Mouse (Mus musculus) retina, embryonic 14.5 days (tissue): ENCODE measurements around the gene 4632433K11Rik.

ENCODE experiments used
- DNase-seq: peaks from one replicate; pipeline ENCODE4 v3.0.0-alpha.2; 2015; ENCODE audit warnings: low spot score

4632433K11Rik gene

DNA sequence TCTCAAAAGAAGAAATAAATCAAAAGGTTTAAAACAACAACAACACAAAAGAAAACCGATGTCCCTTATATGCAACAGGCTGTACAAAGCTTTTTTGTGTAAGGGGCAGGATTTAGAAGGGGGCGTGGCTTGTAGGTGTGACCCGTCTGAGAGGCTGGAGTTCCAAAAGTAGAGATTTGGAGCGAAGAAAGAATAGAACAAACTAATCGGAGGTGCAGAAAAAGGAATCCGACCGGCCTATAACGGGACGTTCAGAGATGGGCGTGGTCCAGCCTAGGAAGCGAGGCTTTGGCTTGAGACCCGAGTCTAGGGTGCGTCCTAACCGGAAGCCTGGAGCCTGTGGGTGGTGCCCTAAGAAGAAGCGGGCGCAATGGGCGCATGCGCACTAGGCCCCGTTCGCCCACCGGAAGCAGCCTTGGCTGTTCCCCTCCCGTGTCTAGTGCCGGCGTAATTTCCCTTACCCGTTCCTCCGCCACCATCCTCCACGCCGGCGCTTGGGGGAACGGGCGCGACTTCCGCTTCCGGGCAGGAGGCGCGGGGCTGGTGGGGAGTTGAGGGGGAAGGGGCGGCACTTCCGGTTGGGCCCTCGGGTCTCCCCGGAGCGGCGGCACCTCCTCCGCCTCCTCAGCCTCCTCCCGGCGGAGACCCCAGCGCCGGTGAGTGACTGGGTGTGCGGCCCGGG is 13.8 kb upstream of the 4632433K11Rik start, which contains the start of the genes Zfp865 and Ccdc106:
TSS of gene Zfp865 (plus strand) at position 377 of the 682 bp plus-strand sequence.
TSS of gene Ccdc106 (plus strand) at position 554 of the 682 bp plus-strand sequence.
- peak; percentile 100 for DNase-seq

- peak; percentile 15 for DNase-seq
These were observed 13.2 kb upstream of the 4632433K11Rik start for GRCm38 (mm10) chr7:5020685-5021084.

- DNase-seq = no peak
These were observed 12.7 kb upstream of the 4632433K11Rik start for GRCm38 (mm10) chr7:5021197-5021596.

GRCm38 (mm10) chr7:5029543-5029942 is 4.4 kb upstream of the 4632433K11Rik start:
- DNase-seq = no peak

- DNase-seq = no peak
These were observed 4.0 kb upstream of the 4632433K11Rik start for GRCm38 (mm10) chr7:5029946-5030345.

GRCm38 (mm10) chr7:5030554-5031275 is 3.2 kb upstream of the 4632433K11Rik start:
- DNase-seq = no peak

DNA sequence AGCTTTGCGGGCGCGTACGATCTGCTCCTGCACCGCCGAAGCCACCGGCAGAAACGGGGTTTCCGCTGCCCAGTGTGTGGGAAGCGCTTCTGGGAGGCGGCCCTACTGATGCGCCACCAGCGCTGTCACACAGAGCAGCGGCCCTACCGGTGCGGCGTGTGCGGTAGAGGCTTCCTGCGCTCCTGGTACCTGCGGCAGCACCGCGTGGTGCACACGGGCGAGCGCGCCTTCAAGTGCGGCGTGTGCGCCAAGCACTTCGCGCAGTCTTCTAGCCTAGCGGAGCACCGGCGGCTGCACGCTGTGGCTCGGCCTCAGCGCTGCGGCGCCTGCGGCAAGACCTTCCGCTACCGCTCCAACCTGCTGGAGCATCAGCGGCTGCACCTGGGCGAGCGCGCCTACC is 2.4 kb upstream of the 4632433K11Rik start:
- DNase-seq = no peak

- DNase-seq = no peak
These were observed 1.7 kb downstream of the 4632433K11Rik start for GRCm38 (mm10) chr7:5035628-5036027.

- no peak for DNase-seq
These were observed 2.2 kb downstream of the 4632433K11Rik start for GRCm38 (mm10) chr7:5036136-5036535.

GRCm38 (mm10) chr7:5037026-5037425 is 3.1 kb downstream of the 4632433K11Rik start:
- DNase-seq = no peak

GRCm38 (mm10) chr7:5037467-5037866 is 3.5 kb downstream of the 4632433K11Rik start:
- DNase-seq = no peak

- DNase-seq = peak; percentile 91
These were observed 4.3 kb downstream of the 4632433K11Rik start, which contains the start of gene Zfp784 for GRCm38 (mm10) chr7:5038109-5038732. Gene Zfp784, minus strand, starts transcription at chr7:5038446.

- DNase-seq = no peak
These were observed 5.0 kb downstream of the 4632433K11Rik start for GRCm38 (mm10) chr7:5038940-5039339.

DNA sequence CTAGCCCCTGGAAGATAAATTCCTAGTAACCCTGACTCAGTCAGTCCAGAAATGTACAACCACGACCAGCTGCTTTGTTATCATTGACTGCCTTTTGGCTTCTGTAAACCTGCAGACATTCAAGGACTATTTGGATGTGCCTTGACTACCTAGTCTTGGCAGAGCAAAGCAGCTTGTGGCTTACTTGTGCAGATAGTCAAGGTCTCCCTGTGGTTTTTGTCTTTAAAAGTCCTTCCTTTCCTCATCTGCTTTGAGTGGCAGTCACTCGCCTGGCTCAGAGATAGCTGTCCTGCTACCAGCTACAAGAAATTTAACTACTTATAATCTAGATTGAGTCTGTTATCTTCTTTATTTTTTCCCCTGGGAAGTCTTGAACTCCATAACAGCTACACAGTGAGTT is 11.1 kb downstream of the 4632433K11Rik start:
- DNase-seq = no peak

GRCm38 (mm10) chr7:5046112-5046511 is 12.2 kb downstream of the 4632433K11Rik start:
- no peak for DNase-seq

GRCm38 (mm10) chr7:5047313-5047712 is 13.4 kb downstream of the 4632433K11Rik start:
- peak; percentile 68 for DNase-seq

- peak; percentile 86 for DNase-seq
These were observed 17.6 kb downstream of the 4632433K11Rik start, which contains the start of gene Zfp580 for GRCm38 (mm10) chr7:5051193-5052192. Gene Zfp580, plus strand, starts transcription at chr7:5051538.

DNA sequence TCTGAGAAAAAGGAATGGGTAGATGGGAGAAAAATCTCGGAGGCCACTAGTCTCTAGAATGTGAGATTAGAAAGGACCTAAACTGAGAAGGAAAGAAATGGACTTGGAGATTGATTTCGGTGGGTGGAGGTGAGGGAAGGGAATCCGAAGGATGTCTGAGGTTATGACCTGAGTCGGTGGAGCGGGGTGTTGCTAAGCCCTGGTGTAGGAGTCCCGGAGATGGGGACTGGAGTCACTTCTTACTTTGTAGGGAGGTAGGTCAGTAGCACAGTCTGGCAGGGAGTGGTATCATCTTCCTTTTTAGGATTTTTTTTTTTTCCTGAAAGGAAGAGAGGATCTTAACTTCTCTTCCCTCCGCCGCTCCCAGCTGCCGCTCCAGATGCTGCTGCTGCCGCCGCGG is 18.5 kb downstream of the 4632433K11Rik start:
- peak; percentile 35 for DNase-seq

- no peak for DNase-seq
These were observed 19.0 kb downstream of the 4632433K11Rik start for GRCm38 (mm10) chr7:5052931-5053343.

DNA sequence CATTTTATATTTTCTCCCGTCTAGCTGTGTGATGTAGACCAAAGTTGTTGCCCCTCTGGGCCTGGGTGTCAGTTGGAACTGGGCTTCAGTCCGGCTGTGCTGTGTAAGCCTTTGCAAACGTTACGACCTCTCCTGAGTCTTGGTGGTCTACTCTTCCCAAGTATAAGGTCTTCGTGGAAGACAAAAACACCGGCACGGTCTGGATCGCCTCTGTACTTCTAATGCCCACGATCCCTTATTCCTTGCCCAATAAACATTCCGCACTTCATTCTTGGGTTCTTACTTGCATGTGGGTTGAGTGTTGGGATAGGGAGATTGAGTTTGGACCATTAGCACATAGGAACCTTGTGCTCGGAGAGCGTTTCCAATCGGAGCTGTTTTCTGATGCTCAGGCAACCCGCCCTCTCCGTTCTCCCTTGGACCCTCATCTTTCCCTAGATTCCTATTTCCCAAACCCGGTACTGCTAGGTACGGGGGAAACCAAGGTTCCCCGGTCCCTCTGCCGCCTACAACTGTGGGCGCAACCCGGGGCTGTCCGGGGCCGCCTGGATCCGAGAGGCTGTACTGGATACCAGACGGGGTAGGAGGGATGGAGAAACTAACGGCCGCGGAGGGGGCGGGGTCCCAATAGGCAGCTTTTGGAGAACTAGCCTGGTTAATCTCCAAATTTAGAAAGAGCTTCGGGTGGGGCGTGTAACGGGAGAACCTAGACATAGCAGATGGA is 19.7 kb downstream of the 4632433K11Rik start:
- DNase-seq = peak; percentile 36
